Mouse (Mus musculus) layer of hippocampus, adult 8-10 months (tissue): ENCODE data around the gene Olfr1366. TPM values are rescaled to one million over a fixed set of nuclear protein-coding genes. Genes with fewer than 3 reads are reported as not detected.
"Not testable (repeated sequence)": the region's sequence is repeated elsewhere in the genome, so short reads cannot be mapped to it uniquely, and the experiment has no call there.

Source experiments
- DNase-seq, 2 experiments: peaks; one replicate each; pipeline ENCODE4 v3.0.0; 2022; ENCODE audit warnings: low spot score in 2 of 2
- total RNA-seq, 4 experiments: library from RNA; stranded (reverse); gene quantifications; 2 replicates each; pipeline ENCODE4 v1.2.4; 2022

The Olfr1366 gene
- total RNA-seq = not detected

DNA sequence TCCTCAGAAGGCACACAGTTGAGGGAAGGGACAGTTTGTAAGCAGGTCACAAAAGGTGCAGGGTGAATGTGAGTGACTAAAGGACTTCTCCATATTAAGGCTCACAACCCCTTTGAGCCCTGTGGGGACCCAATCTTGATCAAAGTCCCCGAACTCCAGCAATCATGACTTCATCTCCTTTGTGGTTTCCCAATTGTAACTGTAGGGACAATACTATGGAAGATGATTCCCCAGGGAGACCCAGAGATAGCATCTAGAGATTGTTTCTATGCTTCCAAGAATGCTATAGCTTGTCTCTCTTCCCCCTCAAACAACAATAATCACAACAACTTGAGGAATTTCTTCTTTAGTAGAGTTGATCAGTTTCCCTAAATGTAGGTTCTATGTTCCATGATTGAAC lies at the start of gene Olfr1366:
Gene Olfr1366, minus strand, starts transcription at position 101 of the 400 bp plus-strand sequence.
- DNase-seq = no peak

DNA sequence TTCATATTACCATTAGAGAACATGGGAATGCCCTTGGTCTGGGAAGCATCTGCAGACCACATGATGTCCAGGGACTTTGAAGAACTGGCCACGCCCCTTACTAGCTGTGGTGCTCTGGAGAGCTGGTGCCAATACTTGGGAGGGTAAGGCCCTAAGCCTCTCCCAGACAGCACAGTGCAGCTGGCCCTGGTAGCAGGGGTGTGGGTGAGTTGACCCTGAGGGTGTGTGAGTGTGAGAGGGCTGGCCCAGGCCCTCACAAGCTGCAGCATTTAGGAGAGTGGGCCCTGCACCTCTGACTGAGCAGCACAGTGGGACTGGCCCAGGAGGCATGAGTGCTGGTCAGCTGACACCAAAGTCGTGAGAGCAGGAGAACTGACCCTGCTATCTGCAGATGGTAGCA lies 49.0 kb upstream of the Olfr1366 start:
- no peak for DNase-seq

DNA sequence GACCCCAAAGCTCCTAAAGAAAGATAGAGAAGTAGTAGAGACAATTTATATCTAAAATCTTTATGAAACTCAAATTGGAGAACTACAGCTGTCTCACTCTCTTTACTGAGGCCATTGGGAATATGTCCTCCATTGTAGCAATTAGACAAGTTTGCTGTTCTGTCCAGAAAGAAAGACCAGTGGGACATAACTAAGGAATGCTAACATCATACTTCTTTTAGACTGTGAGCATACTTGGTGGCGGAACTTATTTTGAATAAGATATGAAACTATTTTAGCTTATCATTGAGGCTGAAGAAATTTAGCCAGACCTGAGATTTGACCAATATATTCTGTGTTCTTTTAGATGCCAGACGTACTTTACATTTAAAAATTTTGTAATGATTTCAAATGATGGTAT lies 39.1 kb upstream of the Olfr1366 start, which contains the start of gene Olfr1364:
Gene Olfr1364, minus strand, starts transcription at position 101 of the 400 bp plus-strand sequence.
- DNase-seq = no peak

DNA sequence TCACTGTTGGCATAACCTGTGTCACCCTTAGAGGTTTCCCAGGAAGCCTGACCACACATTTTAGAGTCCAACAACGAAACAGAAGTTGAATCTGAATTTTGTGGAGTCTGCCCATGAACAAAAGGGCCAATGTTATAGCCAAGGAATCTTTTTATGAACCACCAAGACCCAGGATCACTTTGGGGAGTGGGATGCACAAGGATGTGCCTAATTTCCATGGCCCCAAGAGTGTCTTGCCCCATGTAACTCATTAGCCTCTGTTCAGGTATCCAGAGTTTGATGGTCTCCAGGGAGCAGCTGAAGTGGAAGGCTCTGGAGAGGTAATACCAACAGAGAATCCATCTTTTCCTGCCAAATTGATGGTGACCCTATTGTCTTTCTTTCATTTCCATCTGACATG lies 17.2 kb upstream of the Olfr1366 start, which contains the start of gene Olfr1535:
Gene Olfr1535, minus strand, starts transcription at position 101 of the 400 bp plus-strand sequence.
- DNase-seq = no peak

DNA sequence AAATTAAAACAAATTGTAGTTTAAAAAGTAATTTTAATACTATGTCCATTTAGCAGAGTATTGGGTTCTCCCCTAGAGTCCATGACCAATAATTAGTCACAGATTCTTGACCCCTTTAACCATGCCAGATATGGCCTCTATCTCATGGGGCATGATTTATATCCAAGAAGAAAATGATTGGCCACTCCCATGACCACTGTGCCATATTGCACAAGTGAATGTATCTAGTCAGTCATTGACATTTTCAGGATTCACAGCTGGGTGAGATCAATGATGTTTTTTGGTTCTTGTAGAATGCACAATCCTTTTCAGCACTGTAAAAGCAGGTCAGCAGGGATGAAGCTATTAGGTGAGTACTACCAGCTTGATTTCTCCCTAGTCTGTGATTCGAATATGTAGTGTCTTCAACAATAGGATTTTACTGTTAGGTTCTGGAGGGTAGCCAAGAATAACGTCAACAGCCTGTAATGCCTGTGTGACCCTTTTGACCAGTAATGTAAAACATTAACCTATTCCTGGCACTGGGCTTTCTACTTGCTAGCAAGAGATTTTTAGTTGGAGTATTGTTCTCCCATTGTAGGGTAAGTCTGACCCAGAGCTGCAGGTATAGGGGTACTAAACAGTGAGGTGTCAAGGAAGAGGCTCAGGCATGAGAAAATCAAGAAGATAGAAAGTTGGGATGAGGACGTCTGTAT lies 8.0 kb upstream of the Olfr1366 start:
- no peak for DNase-seq

DNA sequence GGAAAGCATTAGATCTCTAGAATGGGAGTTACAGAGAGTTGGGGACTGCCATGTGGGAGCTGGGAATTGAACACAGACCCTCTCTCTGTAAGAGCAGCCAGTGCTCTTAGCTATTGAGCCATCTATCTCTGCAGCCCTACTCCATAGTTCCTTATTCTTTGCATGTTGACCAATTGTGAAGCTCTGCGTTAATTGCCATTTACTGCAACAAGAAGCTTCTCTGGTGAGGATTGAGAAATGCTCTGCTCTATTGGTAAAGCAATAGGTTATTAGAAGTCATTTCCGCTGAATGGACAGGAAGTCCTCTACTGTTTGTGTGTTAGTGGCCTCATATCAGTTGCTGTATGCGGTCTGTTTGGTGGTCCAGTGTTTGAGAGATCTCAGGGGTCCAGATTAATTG lies 6.9 kb upstream of the Olfr1366 start:
- no peak for DNase-seq

DNA sequence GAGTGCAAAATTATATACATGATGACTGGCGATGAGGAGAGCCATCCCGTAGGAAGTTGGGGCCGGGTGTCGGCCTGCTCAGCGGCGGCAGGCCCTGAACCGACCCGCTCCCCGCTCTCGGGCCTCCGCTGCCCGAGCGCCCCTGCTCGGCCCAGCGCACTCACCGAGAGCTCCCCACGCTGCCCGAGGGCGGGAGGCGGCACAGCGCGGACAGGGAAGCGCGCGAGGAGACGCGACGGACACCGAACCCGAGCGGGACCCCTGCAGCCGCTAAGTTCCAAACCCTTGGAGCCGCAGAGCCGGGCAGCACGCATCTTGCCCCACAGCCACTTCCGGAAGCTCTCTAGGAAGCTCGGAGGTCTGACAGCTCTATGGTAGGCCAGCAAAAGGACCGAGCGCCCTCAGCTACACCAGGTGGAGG lies 11.8 kb downstream of the Olfr1366 start, which contains the start of gene Zkscan8:
Gene Zkscan8, minus strand, starts transcription at position 340 of the 421 bp plus-strand sequence.
- DNase-seq = peak; percentile 67 to 84

DNA sequence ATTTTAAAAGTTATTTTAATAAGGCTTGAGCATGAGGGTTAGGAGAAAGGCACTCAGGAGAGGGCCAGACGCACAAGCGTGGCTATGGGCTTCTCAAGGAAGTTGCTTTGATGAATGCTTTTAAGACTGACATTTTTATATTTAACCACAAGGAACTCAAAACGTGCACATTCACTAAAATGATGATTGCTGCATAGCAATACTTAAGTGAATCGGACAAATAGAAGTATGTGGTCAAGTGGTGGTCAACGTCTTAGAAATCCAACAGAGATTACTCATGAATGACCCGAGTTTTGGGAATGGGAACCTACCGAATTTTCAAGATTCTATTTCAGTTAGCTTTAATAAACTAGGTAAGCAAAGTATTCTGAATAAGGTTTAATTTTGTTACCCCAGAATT lies 12.5 kb downstream of the Olfr1366 start:
- no peak for DNase-seq

DNA sequence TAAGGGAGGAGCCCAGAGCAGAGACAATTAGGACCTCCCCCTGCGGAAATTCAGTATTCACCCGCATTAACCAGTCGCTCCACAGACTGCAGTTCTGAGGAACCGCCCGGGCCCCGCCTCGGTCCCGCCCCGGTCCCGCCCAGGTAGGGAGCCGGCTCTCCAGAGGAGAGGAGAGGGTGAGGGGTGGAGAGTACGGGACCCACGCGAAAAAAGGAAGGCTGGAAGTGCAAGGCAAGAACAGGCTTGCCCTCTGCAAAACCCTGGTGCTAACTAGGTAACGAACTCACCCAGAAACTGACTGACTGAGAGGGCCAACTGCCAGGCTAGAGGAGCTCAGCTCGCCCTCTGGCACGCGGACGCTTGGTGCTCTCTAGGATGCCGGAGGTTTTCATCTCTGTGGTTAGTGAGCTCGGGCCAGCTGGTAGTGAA lies 36.4 kb downstream of the Olfr1366 start:
- peak; percentile 48 to 67 for DNase-seq

DNA sequence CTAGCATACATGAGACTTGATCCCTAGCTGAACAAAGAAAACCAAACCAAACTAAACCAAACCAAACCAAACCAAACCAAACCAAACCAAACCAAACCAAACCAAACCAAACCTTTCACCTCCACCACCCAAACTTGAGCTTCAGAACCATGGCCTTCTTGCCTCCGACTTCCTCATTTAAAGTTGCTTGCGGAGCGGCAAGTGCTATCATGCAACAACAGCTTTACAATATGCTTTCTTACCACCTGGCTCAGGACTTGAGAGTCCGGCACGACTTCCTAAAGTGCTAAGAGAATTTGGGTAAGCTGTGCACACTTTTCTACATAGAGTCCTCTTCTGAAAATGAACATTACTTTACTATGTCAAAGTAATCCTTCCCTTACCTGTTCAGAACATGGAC lies 40.3 kb downstream of the Olfr1366 start:
- DNase-seq = no peak

DNA sequence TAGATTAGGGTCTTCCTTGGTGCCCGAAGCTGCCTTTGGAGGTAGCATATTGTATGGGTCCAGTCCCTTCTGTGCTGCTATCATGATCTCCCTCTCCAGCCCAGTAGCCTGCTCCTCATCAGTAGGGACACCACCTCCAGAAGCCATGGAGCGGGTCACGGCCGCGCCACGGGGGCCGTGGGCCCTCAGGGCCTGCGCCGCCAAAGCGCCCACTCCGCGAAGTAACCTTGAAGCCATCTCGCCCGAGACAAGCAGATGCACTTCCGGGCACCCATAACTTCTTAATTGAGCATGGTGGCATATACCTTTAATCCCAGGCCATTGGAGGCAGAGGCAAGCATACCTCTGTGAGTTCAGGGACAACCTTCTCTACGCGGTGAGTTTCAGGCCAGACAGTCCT lies 41.4 kb downstream of the Olfr1366 start, which contains the start of gene Gm11273:
Gene Gm11273, minus strand, starts transcription at position 237 of the 400 bp plus-strand sequence.
- not testable (repeated sequence) for DNase-seq

DNA sequence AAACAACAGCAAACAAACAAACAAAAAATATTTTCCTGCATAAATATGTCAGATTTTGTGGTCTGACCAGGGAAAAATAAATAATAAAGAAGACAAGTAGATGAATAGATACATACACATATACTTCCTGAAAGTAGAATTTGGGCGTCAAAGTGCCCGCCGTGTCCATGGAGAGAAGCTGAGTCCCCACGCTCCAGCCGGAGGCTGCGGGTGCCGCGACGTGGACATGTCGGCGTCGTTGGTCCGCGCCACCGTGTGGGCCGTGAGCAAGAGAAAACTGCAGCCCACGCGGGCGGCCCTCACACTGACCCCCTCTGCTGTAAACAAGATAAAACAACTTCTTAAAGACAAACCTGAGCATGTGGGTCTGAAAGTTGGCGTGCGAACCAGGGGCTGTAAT lies 47.5 kb downstream of the Olfr1366 start, which contains the start of gene AK157302:
Gene AK157302, plus strand, starts transcription at position 144 of the 400 bp plus-strand sequence.
- DNase-seq = no peak

DNA sequence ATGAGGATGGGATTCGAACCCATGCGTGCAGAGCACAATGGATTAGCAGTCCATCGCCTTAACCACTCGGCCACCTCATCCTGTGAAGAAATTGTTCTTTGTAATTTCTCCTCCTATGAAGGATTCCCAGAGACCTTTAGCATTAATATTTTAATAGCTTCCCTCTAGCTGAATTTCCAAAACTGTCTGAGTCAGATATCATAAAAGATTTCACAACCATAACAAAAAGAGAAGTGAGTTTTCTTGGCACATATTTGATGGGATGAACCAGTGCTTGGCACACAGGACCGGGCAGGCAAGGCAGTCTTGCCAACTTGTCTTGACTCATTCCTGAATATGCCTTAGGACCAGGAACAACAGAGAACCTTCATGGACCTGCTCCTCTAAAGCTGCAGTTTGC lies 49.8 kb downstream of the Olfr1366 start:
- no peak for DNase-seq

DNA sequence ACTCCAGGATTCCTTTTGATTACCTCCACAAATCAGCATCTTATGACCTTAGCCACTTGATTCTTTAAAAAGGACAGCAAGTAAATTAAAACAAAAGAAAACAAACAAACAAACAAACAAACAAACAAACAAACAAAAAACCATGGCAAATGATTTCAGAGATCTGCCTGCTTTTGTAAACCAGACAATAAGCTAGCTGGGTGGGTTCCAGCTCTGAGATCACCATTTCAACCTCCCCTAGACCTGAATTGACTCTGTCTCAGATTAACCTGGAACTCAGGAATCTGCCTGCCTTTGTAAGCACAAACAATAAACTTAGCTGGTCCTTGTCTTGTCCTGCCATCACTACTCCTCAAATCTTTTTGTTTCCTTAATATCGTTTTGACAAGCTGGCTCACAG lies 55.7 kb downstream of the Olfr1366 start:
- no peak for DNase-seq

Other genes starting within 250 kb of the Olfr1366 start
- gene Gpx6, start 230.7 kb downstream of the Olfr1366 start, total RNA-seq = not detected
- not detected for gene Olfr1367, start 195.9 kb downstream of the Olfr1366 start, total RNA-seq
- 10 to 100 TPM in 1 of 4 experiments, 1 to 10 TPM in 3; 8.1 to 10.1 (median 8.5) TPM for gene Zscan12, start 180.0 kb downstream of the Olfr1366 start, total RNA-seq
- 10 to 100 TPM; 38.0 to 47.9 (median 44.9) TPM for gene Zkscan3, start 140.1 kb downstream of the Olfr1366 start, total RNA-seq
- gene Pgbd1, start 101.8 kb downstream of the Olfr1366 start, total RNA-seq = 1 to 10 TPM; 1.4 to 2.5 (median 1.8) TPM
- gene Zscan26, start 89.1 kb downstream of the Olfr1366 start, total RNA-seq = 10 to 100 TPM; 50.7 to 68.4 (median 61.0) TPM
- gene Nkapl, start 74.3 kb downstream of the Olfr1366 start, total RNA-seq = 1 to 10 TPM; 1.3 to 1.6 (median 1.4) TPM
- 1 to 10 TPM; 6.0 to 6.7 (median 6.3) TPM for gene Zkscan4, start 63.9 kb downstream of the Olfr1366 start, total RNA-seq
- gene Gm10065, start 63.4 kb downstream of the Olfr1366 start, total RNA-seq = not detected
- 10 to 100 TPM; 17.4 to 24.2 (median 20.9) TPM for gene AK157302, start 47.6 kb downstream of the Olfr1366 start, total RNA-seq
- gene Gm11273, start 41.4 kb downstream of the Olfr1366 start, total RNA-seq = 10 to 100 TPM; 47.7 to 68.8 (median 61.4) TPM
- gene Zkscan8, start 11.7 kb downstream of the Olfr1366 start, total RNA-seq = 10 to 100 TPM; 17.9 to 21.9 (median 19.8) TPM
- gene Olfr1535, start 17.1 kb upstream of the Olfr1366 start, total RNA-seq = not detected
- not detected for gene Olfr1364, start 39.0 kb upstream of the Olfr1366 start, total RNA-seq
- gene Olfr1362, start 71.2 kb upstream of the Olfr1366 start, total RNA-seq = not detected
- not detected for gene Olfr11, start 99.7 kb upstream of the Olfr1366 start, total RNA-seq
- gene Olfr1361, start 120.6 kb upstream of the Olfr1366 start, total RNA-seq = not detected
- gene Olfr1360, start 134.6 kb upstream of the Olfr1366 start, total RNA-seq = not detected
- not detected for gene Olfr1359, start 155.3 kb upstream of the Olfr1366 start, total RNA-seq
- gene Hist1h2bl, start 173.3 kb upstream of the Olfr1366 start, total RNA-seq = 10 to 100 TPM; 10.8 to 28.3 (median 22.4) TPM
- 10 to 100 TPM in 2 of 4 experiments, 1 to 10 TPM in 2; 8.1 to 36.7 (median 16.0) TPM for gene Hist1h2ai, start 173.6 kb upstream of the Olfr1366 start, total RNA-seq
- 10 to 100 TPM; 30.3 to 49.1 (median 42.8) TPM for gene Hist1h3h, start 174.9 kb upstream of the Olfr1366 start, total RNA-seq
- 1 to 10 TPM; 2.8 to 4.8 (median 3.2) TPM for gene Hist1h2bm, start 179.2 kb upstream of the Olfr1366 start, total RNA-seq
- 10 to 100 TPM; 11.6 to 17.1 (median 13.7) TPM for gene Hist1h4j, start 192.3 kb upstream of the Olfr1366 start, total RNA-seq
- gene Hist1h4k, start 207.7 kb upstream of the Olfr1366 start, total RNA-seq = 100 to 1,000 TPM; 228 to 277 (median 247) TPM
- gene Hist1h2ak, start 211.0 kb upstream of the Olfr1366 start, total RNA-seq = 10 to 100 TPM in 2 of 4 experiments, 1 to 10 TPM in 2; 8.7 to 11.4 (median 9.8) TPM
- 1 to 10 TPM in 3 of 4 experiments, not detected in 1; 6.6 to 9.1 (median 8.4) TPM for gene Hist1h2bn, start 211.3 kb upstream of the Olfr1366 start, total RNA-seq
- 1 to 10 TPM; 3.8 to 6.5 (median 5.9) TPM for gene Hist1h1b, start 237.8 kb upstream of the Olfr1366 start, total RNA-seq
- 10 to 100 TPM; 32.9 to 72.6 (median 47.3) TPM for gene Hist1h3i, start 240.6 kb upstream of the Olfr1366 start, total RNA-seq
- gene Hist1h2an, start 244.4 kb upstream of the Olfr1366 start, total RNA-seq = 1 to 10 TPM in 1 of 4 experiments, not detected in 3; 3.2 TPM
- gene Hist1h2bp, start 244.7 kb upstream of the Olfr1366 start, total RNA-seq = 10 to 100 TPM in 1 of 4 experiments, 1 to 10 TPM in 3; 3.1 to 11.6 (median 5.9) TPM